Mouse (Mus musculus): ENCODE measurements at regions not wholly inside any gene's neighbourhood (a gene's known extent, or its start where the extent isn't known, plus 50 kb on each side); places are given as distances from the start of the nearest gene placed in this dataset.

DNA sequence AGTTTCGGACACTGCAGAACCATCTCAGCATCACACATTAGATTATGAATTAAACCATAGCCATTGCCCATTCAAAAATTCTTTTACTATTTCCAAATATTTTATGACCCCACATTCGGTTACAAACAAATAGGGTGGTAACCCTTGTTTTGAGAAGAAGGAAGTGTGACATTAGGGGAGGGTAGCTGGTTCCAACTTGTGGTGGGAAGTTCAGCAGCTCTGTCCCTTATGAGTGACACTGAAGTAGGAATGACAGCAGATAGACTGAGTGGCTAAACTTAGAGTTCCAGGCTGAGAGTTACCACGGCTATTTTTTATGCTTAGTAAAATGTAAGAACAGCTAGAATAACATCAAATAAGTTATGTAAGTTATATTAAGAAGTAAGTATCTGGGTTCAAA lies 257.1 kb upstream of the Pkn2 start:
- DNase-seq, result no peak

GRCm38 (mm10) chr3:143134528-143134927 lies 252.7 kb upstream of the Pkn2 start:
- DNase-seq, result no peak

GRCm38 (mm10) chr3:143107733-143108291 lies 226.0 kb upstream of the Pkn2 start:
- no peak for DNase-seq

DNA sequence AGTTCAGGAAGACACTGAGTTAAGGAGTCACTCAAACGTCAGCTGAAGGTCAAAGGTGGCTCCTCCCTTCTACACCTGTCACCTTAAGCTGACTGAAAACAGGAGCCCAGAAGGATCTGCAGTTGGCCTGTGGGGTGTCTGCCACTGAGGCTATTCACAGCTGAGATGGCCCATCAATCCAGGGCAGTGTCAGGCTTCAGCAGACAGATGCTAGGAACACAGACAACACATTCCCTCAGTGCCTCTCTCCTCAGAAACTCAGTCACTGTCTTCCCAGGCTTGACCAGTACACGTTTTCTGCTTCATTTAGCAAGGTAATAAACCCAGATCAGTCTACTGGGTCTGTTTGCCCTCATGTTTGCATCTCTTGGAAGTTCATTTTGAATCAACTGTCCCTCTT lies 222.9 kb upstream of the Pkn2 start:
- no peak for DNase-seq

GRCm38 (mm10) chr3:143103333-143103732 lies 221.5 kb upstream of the Pkn2 start:
- DNase-seq, result no peak

DNA sequence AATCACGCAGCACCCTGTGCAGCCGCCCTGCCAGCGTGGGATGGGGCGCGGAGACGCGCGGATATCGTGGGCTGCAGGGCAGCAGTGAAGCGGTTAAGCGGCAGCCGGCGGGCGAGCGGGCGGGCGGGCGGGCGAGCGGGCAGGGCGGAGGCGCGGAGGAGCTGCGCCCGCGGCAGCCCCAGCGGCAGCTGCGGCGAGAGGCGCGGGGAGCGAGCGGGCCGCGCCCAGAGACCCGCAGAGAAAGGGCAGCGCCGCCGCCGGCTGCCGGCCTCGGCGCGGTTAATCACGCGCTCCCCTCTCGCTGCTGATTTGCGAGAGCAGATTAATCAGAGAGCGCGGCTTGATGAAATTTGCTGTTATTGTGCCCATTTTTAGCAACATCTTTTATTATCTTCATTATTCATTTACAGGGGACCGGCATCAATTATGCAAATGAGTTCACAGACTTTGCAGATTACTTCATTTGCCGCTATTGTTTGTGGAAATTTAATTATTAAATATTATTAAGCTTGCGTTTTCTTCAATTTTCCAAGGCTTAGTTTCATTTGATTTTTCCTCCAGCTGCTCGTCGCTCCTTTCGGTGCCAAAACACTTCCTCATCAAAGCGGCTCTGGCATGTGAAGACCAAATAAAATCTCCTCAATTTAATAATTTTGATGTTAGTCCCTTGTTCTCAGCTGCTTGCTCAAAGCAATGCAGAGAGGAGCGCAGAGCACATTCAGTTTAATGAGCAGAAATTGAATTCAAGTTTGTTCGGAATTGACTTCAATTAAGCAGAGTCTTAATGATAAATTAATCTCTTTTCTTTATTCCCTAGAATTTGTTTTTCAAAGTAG lies 219.2 kb upstream of the Pkn2 start:
- DNase-seq, result no peak

DNA sequence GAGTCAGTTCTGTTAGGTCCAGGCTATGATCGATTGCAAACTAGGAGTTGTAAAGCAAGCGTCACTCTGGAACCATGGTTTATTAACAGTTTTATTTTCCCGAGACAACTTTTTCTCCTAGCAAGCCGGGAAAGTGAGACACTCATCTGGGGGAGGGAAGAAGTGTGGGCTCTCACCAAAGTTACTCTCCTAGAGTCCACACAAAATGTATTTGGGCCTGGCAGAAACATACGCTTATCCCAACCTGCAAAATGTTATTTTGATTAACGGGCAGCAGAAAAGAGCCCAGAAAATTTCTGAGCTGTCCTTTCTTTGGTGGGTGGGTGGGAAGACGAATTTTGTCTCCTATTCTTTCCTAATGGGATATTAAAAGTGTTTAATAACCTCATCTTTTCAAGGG lies 218.4 kb upstream of the Pkn2 start:
- no peak for DNase-seq

GRCm38 (mm10) chr3:143092206-143092605 lies 210.4 kb upstream of the Pkn2 start:
- DNase-seq, result no peak

DNA sequence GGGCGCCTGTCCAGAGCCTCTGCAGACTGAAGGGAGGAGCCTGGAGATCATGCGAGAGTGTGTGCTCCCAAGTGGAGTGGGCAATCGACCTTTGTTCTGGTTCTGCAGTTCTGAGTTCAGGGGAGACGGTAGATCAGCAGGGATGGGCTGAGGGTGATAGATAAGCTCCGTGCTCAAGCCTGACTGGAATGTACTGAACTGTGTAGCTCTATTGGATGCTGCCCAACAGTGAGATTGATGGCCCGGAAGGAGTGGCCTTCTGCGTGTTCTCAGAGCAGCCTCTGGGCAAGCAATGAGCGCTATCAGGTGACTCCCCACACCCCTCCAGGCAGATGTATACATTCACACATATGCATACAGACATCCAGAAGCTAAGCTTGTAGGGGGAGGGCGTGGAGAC lies 209.1 kb upstream of the Pkn2 start:
- DNase-seq, result no peak

DNA sequence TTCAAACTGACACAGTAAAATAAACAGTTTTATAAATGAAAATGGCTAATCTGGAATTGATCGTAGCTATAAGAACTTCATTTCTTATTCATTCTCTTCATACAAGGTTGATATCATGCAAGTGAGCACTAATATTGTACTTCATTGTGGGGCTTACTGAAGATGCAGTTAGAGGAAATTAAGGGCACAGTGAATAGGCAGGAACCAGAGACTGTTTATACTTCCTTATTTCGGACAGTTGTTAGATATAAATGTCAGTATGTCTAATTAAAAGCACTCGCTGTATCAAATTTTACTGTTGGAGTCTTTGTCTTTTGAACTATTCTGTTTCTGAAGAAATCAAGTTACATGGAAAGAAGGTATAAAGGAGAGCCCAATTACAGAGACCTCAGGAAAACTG lies 208.5 kb upstream of the Pkn2 start:
- DNase-seq, result no peak

GRCm38 (mm10) chr3:143087786-143088185 lies 206.0 kb upstream of the Pkn2 start:
- DNase-seq, result no peak

GRCm38 (mm10) chr3:143078310-143078709 lies 196.5 kb upstream of the Pkn2 start:
- no peak for DNase-seq

GRCm38 (mm10) chr3:143071839-143072373 lies 190.1 kb upstream of the Pkn2 start:
- no peak for DNase-seq

- no peak for DNase-seq
Observed at GRCm38 (mm10) chr3:143054858-143055257, 173.1 kb upstream of the Pkn2 start.

GRCm38 (mm10) chr3:143053286-143053993 lies 171.6 kb upstream of the Pkn2 start:
- DNase-seq, result no peak

DNA sequence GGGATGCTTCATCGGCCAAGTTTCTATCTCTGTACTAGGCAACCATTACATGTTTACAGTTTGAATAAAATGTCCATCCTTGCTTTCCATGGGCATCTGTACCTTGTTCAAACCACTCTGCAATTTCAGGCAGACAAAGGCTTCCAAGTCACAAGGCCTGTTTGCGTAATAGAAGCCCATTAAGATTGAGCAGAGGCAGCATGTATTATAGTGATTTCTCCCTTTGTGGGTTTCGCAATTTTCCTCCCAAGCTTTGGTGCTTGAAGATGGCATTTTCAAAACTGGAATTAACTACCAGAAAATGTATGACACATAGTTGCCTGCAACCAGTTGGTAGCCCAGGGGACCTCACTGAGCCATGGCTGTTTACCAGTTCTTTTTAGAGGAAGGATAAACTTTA lies 158.9 kb upstream of the Pkn2 start:
- no peak for DNase-seq

DNA sequence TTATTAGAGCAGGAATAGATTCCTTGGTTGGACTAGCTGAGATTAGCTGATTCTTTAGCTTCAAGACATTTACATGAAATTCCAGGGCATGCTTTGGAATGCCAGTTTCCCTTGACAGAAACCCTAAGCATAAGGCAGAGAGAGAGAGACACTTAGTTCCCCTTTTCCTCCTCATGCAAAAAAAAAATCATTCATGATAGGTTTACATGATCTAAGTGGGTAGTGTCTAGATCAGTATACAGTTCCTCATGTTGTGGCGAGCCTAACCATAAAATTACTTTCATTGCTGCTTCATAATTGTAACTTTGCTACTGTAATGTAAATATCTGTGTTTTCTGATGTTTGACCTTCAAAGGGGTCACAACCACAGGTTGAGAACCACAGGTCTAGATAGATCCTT lies 154.3 kb upstream of the Pkn2 start:
- no peak for DNase-seq

DNA sequence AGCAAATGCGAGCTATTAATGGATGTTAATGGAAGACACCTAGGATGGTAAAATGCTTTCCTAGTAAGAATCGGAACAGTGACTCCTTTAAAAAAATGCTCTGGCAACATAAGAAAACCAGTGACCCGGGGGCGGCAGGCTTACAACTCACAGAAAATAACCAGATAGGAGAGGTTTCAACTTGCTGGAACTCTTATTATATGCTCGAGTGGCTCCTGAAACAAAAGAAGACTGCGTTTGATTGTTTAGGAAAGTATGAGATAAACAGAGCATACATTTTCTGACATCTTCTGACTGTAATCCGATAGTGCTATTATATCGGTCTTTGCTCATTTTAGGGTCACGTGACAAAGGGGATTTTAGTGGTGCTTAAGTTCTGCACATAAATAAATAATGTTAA lies 152.8 kb upstream of the Pkn2 start:
- DNase-seq, result no peak

DNA sequence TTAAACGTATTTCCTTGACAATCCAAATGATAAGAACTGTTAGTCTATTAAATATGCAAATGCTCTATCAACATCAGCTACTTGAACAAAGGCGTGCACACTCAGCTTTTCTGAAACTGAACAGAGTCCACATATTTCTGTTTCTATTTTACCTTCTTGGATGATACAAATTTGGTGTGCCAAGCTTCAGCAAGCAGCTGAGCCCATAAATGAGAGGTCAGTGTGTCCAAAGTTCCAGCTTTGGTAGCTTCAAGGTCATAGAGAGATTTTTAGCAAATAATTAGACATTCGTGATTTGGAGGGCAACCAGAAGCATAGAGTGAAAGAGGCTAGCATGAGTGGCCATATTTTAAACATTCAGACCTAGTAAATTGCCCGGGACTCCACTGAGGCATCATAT lies 140.7 kb upstream of the Pkn2 start:
- DNase-seq, result no peak

GRCm38 (mm10) chr3:143021159-143021871 lies 139.5 kb upstream of the Pkn2 start:
- no peak for DNase-seq

DNA sequence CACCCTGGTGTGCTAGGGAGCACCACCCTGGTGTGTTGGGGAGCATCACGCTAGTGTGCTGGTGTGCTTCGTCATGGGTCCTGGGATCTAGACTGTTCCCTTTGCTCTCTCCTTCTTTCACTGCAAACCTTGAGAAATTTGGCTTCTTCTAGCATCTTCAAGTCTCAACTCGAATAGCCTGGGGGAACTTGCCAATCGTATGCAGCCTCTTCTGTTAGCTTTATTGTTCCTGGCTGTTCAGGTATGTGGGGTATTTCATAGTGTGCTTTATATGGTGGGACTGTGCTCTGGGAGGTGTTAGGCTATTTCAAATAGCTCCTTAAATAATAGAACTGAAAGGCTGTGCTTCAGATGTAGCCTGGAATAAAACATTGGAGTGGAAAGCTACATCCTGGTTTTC lies 135.7 kb upstream of the Pkn2 start:
- no peak for DNase-seq

GRCm38 (mm10) chr3:143016758-143017157 lies 135.0 kb upstream of the Pkn2 start:
- no peak for DNase-seq

- DNase-seq, result no peak
Observed at GRCm38 (mm10) chr3:143014421-143014820, 132.6 kb upstream of the Pkn2 start.

Measured in cerebellum, adult 9-11 months (tissue).